Mouse (Mus musculus): ENCODE measurements at regions not wholly inside any gene's neighbourhood (a gene's known extent, or its start where the extent isn't known, plus 50 kb on each side); places are given as distances from the start of the nearest gene placed in this dataset.

DNA sequence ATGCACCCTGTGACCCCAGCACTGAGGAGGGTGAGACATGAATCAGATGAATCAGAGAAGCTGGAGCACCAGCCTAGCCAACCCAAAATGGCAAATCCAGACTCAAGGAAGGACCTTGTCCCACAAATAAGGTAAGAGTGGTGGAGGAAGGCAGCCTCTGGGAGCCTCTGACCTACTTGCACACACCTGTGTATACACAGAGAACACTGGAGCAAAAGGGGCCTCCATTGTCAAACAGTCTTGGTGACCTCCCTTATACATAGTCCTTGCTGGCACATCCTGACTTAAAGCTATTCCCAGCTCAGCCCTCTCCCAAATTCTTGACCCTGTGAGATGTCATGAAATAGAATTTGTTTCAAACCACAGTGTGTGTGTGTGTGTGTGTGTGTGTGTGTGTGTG is 57.1 kb downstream of the Inhbb start:
- Histone ChIP-seq H3K36me3 (ENCODE audit: control insufficient read depth, insufficient read depth, low read length) (no peaks in the 10 kb centered on the region), H3K27ac (replicated peaks; ENCODE audit: low read depth, low read length) (no peak overlapping the region), H3K9me3 (ENCODE audit: control insufficient read depth, low read length) (peaks cover 8% of the 10 kb centered on the region; the same call in 1 of the 2 replicates), H3K9ac (ENCODE audit: low read depth, low read length) (no peak overlapping the region), H3K4me3 (ENCODE audit: low read depth, low read length) (no peak overlapping the region), H3K27me3 (replicated peaks; ENCODE audit: control insufficient read depth, insufficient read depth, low read length) (no peaks in the 10 kb centered on the region), H3K4me1 (ENCODE audit: control insufficient read depth, insufficient read depth, low read length) (no peaks in the 10 kb centered on the region), H3K4me2 (ENCODE audit: low read depth, low read length) (no peak overlapping the region)
- ATAC-seq (ENCODE audit: low read depth) (no peak), DNase-seq (ENCODE audit: low spot score) (no peak)

DNA sequence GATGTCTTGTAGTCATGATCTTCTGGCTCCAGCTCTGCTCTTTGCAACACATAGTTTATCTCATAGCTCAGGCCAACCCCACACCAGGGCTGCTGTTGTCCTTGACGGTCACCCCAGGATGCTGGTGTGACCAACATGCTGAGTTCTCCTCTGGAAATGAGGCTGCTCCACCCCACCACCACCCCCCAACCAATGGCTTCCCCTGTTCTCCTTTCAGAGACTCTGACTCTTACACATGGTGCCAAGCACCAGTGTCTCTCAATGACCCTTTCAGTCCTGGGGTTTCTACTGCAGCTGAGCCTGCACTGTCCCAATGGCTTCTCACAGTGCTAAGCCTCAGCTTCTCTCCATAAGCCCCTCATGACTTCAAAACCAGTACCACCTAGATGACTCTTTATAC is 64.0 kb downstream of the Inhbb start:
- no peak for DNase-seq (ENCODE audit: low spot score)
- H3K27ac ChIP-seq (replicated peaks; ENCODE audit: low read depth, low read length): no peak overlapping the region
- no peaks in the 10 kb centered on the region for H3K36me3 ChIP-seq (ENCODE audit: control insufficient read depth, insufficient read depth, low read length)
- no peak overlapping the region for H3K9ac ChIP-seq (ENCODE audit: low read depth, low read length)
- H3K4me2 ChIP-seq (ENCODE audit: low read depth, low read length): no peak overlapping the region
- WGBS: 88% methylated on average over 1 of the region's 1 CpGs
- no peaks in the 10 kb centered on the region for H3K4me1 ChIP-seq (ENCODE audit: control insufficient read depth, insufficient read depth, low read length)
- no peak overlapping the region for H3K4me3 ChIP-seq (ENCODE audit: low read depth, low read length)
- no peak for ATAC-seq (ENCODE audit: low read depth)
- no peaks in the 10 kb centered on the region for H3K27me3 ChIP-seq (replicated peaks; ENCODE audit: control insufficient read depth, insufficient read depth, low read length)
- H3K9me3 ChIP-seq (ENCODE audit: control insufficient read depth, low read length): peaks cover 10% of the 10 kb centered on the region; the same call in 1 of the 2 replicates

DNA sequence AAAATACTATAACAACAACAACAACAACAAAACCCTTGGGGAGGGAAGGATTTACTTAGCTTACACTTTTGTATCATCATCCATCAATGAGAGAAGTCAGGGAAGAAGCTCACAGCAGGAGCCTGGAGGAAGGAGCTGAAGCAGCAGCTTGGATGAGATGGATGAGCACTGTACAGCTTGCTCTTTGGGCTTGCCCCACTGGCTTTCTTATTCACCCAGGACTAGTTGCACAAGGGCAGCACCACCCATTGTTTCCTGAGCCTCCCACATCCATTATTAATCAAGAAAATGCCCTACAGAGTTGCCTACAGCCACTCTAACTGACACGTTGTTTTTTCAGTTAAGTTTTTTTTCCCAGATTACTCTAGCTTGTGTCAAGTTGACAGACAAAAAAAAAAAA is 65.1 kb downstream of the Inhbb start:
- Histone ChIP-seq H3K4me1 (ENCODE audit: control insufficient read depth, insufficient read depth, low read length) (no peaks in the 10 kb centered on the region), H3K9me3 (ENCODE audit: control insufficient read depth, low read length) (peaks cover 6% of the 10 kb centered on the region; the same call in 1 of the 2 replicates), H3K36me3 (ENCODE audit: control insufficient read depth, insufficient read depth, low read length) (no peaks in the 10 kb centered on the region), H3K4me2 (ENCODE audit: low read depth, low read length) (no peak overlapping the region), H3K27me3 (replicated peaks; ENCODE audit: control insufficient read depth, insufficient read depth, low read length) (no peaks in the 10 kb centered on the region), H3K9ac (ENCODE audit: low read depth, low read length) (no peak overlapping the region), H3K27ac (replicated peaks; ENCODE audit: low read depth, low read length) (no peak overlapping the region), H3K4me3 (ENCODE audit: low read depth, low read length) (no peak overlapping the region)
- DNase-seq (ENCODE audit: low spot score) (no peak), ATAC-seq (ENCODE audit: low read depth) (no peak)
- 35% methylated on average over 1 of the region's 1 CpGs for WGBS

DNA sequence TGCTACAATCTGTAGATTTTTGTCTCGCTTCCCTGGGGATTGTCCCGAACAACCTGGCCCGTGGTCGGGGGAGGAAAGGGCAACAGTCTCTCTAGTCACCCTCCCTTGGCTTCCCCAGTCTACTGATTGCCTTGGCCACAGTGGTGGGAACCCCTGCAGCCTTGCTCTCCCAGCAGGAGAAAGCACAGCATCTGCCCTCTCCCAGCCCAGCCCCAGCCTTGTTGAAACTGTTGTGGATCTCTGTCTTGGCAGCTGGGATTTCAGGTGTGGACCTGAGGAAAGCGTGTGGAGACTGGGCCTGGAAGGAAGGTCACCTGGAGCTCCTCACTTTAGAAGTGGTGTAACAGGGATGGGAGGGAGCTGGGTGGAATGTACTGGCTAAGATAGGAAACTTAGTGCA is 66.6 kb downstream of the Inhbb start:
- Histone ChIP-seq H3K4me1 (ENCODE audit: control insufficient read depth, insufficient read depth, low read length) (no peaks in the 10 kb centered on the region), H3K4me3 (ENCODE audit: low read depth, low read length) (no peak overlapping the region), H3K36me3 (ENCODE audit: control insufficient read depth, insufficient read depth, low read length) (no peaks in the 10 kb centered on the region), H3K4me2 (ENCODE audit: low read depth, low read length) (no peak overlapping the region), H3K9me3 (ENCODE audit: control insufficient read depth, low read length) (0 out of 2 replicates have a peak, but pooled peaks cover 2% of the 10 kb centered on the region), H3K9ac (ENCODE audit: low read depth, low read length) (no peak overlapping the region), H3K27ac (replicated peaks; ENCODE audit: low read depth, low read length) (no peak overlapping the region), H3K27me3 (replicated peaks; ENCODE audit: control insufficient read depth, insufficient read depth, low read length) (no peaks in the 10 kb centered on the region)
- ATAC-seq (ENCODE audit: low read depth): no peak
- no peak for DNase-seq (ENCODE audit: low spot score)
- 80% methylated on average over 5 of the region's 5 CpGs for WGBS

DNA sequence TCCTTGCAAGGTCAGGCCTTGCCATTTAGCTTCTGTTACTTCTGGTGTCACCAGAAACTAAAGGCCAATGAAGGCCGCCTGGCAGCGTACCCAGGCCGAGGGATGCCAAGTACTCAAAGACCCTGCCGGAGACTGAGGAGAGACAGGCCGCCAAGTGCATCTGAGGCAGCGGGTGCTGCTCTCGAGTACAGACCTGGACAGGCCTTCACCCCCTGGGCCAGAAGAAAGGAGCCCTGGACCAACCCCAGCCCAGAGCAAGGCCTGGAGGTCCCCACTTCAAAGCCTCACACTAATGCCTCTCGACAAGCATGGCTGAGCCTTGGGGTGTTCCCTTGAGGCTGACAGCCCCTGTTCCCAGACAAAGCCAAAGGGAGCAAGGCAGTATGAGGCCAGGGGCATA is 70.5 kb downstream of the Inhbb start:
- DNase-seq (ENCODE audit: low spot score) (no peak), ATAC-seq (ENCODE audit: low read depth) (no peak)
- Histone ChIP-seq H3K9ac (ENCODE audit: low read depth, low read length) (no peak overlapping the region), H3K4me1 (ENCODE audit: control insufficient read depth, insufficient read depth, low read length) (no peaks in the 10 kb centered on the region), H3K4me3 (ENCODE audit: low read depth, low read length) (no peak overlapping the region), H3K9me3 (ENCODE audit: control insufficient read depth, low read length) (no peaks in the 10 kb centered on the region), H3K4me2 (ENCODE audit: low read depth, low read length) (no peak overlapping the region), H3K27me3 (replicated peaks; ENCODE audit: control insufficient read depth, insufficient read depth, low read length) (no peaks in the 10 kb centered on the region), H3K36me3 (ENCODE audit: control insufficient read depth, insufficient read depth, low read length) (no peaks in the 10 kb centered on the region), H3K27ac (replicated peaks; ENCODE audit: low read depth, low read length) (no peak overlapping the region)
- 87% methylated on average over 8 of the region's 8 CpGs for WGBS

DNA sequence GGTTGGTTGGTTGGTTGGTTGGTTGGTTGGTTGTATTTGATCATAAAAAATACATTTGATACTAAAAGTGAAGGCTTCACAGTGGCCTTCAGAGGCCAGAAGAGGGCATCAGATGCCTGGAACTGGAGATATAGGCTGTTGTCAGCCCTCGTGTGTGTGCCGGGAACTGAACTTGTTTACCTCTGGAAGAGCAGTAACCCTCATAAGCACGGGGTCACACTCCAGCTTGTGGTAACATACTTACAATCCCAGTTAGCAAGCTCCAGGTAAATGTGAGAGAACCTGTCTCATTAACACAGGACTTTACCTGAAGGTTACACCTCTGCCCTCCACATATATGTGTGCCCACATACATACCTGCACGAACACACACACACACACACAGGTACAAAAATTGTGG is 71.2 kb downstream of the Inhbb start:
- no peak overlapping the region for H3K4me3 ChIP-seq (ENCODE audit: low read depth, low read length)
- ATAC-seq (ENCODE audit: low read depth): no peak
- H3K36me3 ChIP-seq (ENCODE audit: control insufficient read depth, insufficient read depth, low read length): no peaks in the 10 kb centered on the region
- no peak for DNase-seq (ENCODE audit: low spot score)
- no peaks in the 10 kb centered on the region for H3K4me1 ChIP-seq (ENCODE audit: control insufficient read depth, insufficient read depth, low read length)
- 96% methylated on average over 4 of the region's 4 CpGs for WGBS
- H3K9me3 ChIP-seq (ENCODE audit: control insufficient read depth, low read length): no peaks in the 10 kb centered on the region
- H3K27me3 ChIP-seq (replicated peaks; ENCODE audit: control insufficient read depth, insufficient read depth, low read length): no peaks in the 10 kb centered on the region
- H3K4me2 ChIP-seq (ENCODE audit: low read depth, low read length): no peak overlapping the region
- H3K9ac ChIP-seq (ENCODE audit: low read depth, low read length): no peak overlapping the region
- H3K27ac ChIP-seq (replicated peaks; ENCODE audit: low read depth, low read length): no peak overlapping the region

DNA sequence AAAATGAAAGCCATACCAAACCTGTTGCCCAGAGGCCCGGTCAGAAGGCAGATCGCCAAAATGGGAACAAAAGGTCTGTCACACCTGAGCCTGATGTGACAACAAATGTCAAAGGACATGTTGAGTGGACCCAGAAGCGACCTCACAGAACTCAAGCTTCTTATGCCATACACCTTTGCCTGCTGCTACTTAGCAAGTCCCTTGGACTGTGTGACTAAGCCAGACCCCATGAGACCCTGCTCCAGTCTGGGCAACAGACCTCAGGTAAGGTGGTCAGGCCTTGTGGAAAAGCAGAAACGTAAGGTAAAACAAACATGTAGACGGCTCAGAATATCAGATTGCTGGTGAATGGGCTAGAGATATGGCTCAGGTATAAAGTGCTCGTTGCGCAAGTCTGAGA is 71.8 kb downstream of the Inhbb start:
- Histone ChIP-seq H3K27ac (replicated peaks; ENCODE audit: low read depth, low read length) (no peak overlapping the region), H3K9me3 (ENCODE audit: control insufficient read depth, low read length) (no peaks in the 10 kb centered on the region), H3K9ac (ENCODE audit: low read depth, low read length) (no peak overlapping the region), H3K4me2 (ENCODE audit: low read depth, low read length) (no peak overlapping the region), H3K4me1 (ENCODE audit: control insufficient read depth, insufficient read depth, low read length) (no peaks in the 10 kb centered on the region), H3K27me3 (replicated peaks; ENCODE audit: control insufficient read depth, insufficient read depth, low read length) (no peaks in the 10 kb centered on the region), H3K4me3 (ENCODE audit: low read depth, low read length) (no peak overlapping the region), H3K36me3 (ENCODE audit: control insufficient read depth, insufficient read depth, low read length) (no peaks in the 10 kb centered on the region)
- 84% methylated on average over 7 of the region's 7 CpGs for WGBS
- DNase-seq (ENCODE audit: low spot score): no peak
- ATAC-seq (ENCODE audit: low read depth): no peak

DNA sequence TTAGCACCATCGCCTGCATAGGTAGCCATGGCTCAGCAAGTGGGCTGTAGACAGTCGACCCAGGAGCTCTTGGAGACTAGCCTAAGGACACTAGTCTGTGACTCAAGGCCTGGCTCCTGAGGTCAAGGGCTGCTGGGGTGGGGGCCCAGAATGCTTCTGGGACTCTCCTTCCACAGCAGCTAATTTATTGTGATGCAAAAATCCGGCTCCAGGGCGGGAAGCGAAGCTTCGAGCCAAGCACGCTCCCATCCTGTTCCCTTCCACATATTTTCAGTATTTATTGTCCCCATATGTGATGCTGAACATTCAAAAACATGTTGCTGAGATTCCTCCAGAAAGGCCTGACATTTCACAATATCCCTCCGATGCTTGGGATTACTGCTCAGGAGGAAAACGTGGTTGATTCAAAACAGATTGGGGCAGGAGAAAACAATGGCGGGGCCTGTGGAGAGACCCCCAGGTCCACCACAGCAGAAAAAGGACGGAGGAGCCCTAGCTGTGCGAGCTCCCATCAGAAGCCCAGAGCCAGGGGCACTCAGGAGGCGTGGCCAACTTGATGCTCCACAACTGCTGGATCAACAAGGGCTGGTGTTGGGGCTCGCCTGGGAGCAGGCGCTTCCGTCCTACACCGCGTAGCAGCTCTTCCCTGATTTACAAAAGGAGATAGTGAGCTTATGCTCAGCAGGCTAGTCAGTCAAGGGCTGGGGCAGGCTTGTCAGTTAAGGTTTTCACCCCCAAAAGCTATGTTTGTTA is 73.4 kb downstream of the Inhbb start:
- peak; percentile 82 for ATAC-seq (ENCODE audit: low read depth)
- DNase-seq (ENCODE audit: low spot score): peak; percentile 73
- no peaks in the 10 kb centered on the region for H3K36me3 ChIP-seq (ENCODE audit: control insufficient read depth, insufficient read depth, low read length)
- 11% methylated on average over 16 of the region's 18 CpGs for whole genome bisulfite sequencing
- peak overlapping the region; percentile 15; the same call in 1 of the 2 replicates for H3K4me2 ChIP-seq (ENCODE audit: low read depth, low read length)
- no peak overlapping the region for H3K9ac ChIP-seq (ENCODE audit: low read depth, low read length)
- no peaks in the 10 kb centered on the region for H3K4me1 ChIP-seq (ENCODE audit: control insufficient read depth, insufficient read depth, low read length)
- H3K4me3 ChIP-seq (ENCODE audit: low read depth, low read length): no peak overlapping the region
- H3K9me3 ChIP-seq (ENCODE audit: control insufficient read depth, low read length): no peaks in the 10 kb centered on the region
- H3K27me3 ChIP-seq (replicated peaks; ENCODE audit: control insufficient read depth, insufficient read depth, low read length): no peaks in the 10 kb centered on the region
- peak overlapping the region; percentile 49 for H3K27ac ChIP-seq (replicated peaks; ENCODE audit: low read depth, low read length)

DNA sequence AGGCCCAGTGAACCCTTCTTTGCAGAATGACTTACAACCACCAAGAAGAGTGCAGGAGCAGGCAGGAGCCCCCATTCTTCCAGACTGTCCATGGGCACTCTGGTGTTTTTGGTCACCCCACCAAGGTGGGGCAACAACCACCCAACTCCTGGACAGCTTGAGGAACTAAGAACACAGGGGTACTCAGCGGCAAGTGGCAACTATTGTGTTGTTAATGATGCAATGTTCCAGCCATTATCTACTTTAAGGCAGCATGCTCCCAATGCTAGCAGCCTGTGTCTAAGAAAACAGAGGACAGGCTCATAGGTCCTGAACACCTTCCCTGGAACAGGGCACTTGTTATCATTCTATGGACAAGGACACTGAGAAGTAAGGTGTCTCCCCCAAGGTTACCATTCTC is 74.3 kb downstream of the Inhbb start:
- Histone ChIP-seq H3K9me3 (ENCODE audit: control insufficient read depth, low read length) (no peaks in the 10 kb centered on the region), H3K4me3 (ENCODE audit: low read depth, low read length) (no peak overlapping the region), H3K4me1 (ENCODE audit: control insufficient read depth, insufficient read depth, low read length) (no peaks in the 10 kb centered on the region), H3K27me3 (replicated peaks; ENCODE audit: control insufficient read depth, insufficient read depth, low read length) (no peaks in the 10 kb centered on the region), H3K9ac (ENCODE audit: low read depth, low read length) (no peak overlapping the region), H3K27ac (replicated peaks; ENCODE audit: low read depth, low read length) (no peak overlapping the region), H3K4me2 (ENCODE audit: low read depth, low read length) (no peak overlapping the region), H3K36me3 (ENCODE audit: control insufficient read depth, insufficient read depth, low read length) (no peaks in the 10 kb centered on the region)
- DNase-seq (ENCODE audit: low spot score) (no peak), ATAC-seq (ENCODE audit: low read depth) (no peak)
- 94% methylated on average over 1 of the region's 1 CpGs for WGBS
